Mouse (Mus musculus) C2C12 (cell line): ENCODE data around the gene 2010111I01Rik. TPM values are rescaled to one million over a fixed set of nuclear protein-coding genes. Genes with fewer than 3 reads are reported as not detected.

Experiments
- H3K27me3 ChIP-seq: one replicate; pipeline ENCODE4 v1.6.1; 2011; ENCODE audit not compliant: control insufficient read depth, insufficient read depth, insufficient read length
- H3K36me3 ChIP-seq: one replicate; pipeline ENCODE4 v1.6.1; 2011; ENCODE audit not compliant: control insufficient read depth, insufficient read depth
- H3K4me3 ChIP-seq: one replicate; pipeline ENCODE4 v1.5.1; 2011; ENCODE audit warnings: mild to moderate bottlenecking, control low read depth; ENCODE audit not compliant: poor library complexity, insufficient read depth, severe bottlenecking
- H3K79me2 ChIP-seq: one replicate; pipeline ENCODE4 v1.6.1; 2011; ENCODE audit not compliant: control insufficient read depth, insufficient read depth
- H3K79me3 ChIP-seq: one replicate; pipeline ENCODE4 v1.6.1; 2011; ENCODE audit warnings: low read depth, control low read depth
- H3ac ChIP-seq: one replicate; pipeline ENCODE3; 2011; ENCODE audit warnings: low read depth; ENCODE audit not compliant: control insufficient read depth, insufficient read length
- CEBPB ChIP-seq: IDR thresholded peaks from one replicate; pipeline ENCODE4 v1.6.1; 2011; ENCODE audit warnings: low read depth, mild to moderate bottlenecking, control low read depth, moderate library complexity
- CTCF ChIP-seq: IDR thresholded peaks from one replicate; pipeline ENCODE4 v1.5.1; 2011; ENCODE audit not compliant: control insufficient read depth, insufficient read depth, insufficient read length
- FOSL1 ChIP-seq: IDR thresholded peaks from one replicate; pipeline ENCODE4 v1.8.0; 2011; ENCODE audit warnings: mild to moderate bottlenecking, low read length; ENCODE audit not compliant: poor library complexity, insufficient read depth, severe bottlenecking
- MAX ChIP-seq: IDR thresholded peaks from one replicate; pipeline ENCODE4 v1.6.1; 2011; ENCODE audit warnings: mild to moderate bottlenecking, control low read depth
- MYOD1 ChIP-seq: IDR thresholded peaks from one replicate; pipeline ENCODE4 v1.6.1; 2011; ENCODE audit warnings: low read depth; ENCODE audit not compliant: control insufficient read depth, insufficient read length
- MYOG ChIP-seq: IDR thresholded peaks from one replicate; pipeline ENCODE4 v1.6.1; 2011; ENCODE audit not compliant: control insufficient read depth, insufficient read length; ENCODE audit errors: extremely low read depth
- USF1 ChIP-seq: IDR thresholded peaks from one replicate; pipeline ENCODE4 v1.6.1; 2011; ENCODE audit warnings: low read depth, mild to moderate bottlenecking, control low read depth, moderate library complexity
- polyA plus RNA-seq: library from polyadenylated mRNA; unstranded; fragments of >200 nt; fragmentation: generic; extraction: Trizol; gene quantifications from one replicate; pipeline ENCODE4 v1.2.1, GENCODE M21; 2012; ENCODE audit warnings: missing spikeins

2010111I01Rik gene
- polyA plus RNA-seq, 1 experiment, result 91.7 TPM

DNA sequence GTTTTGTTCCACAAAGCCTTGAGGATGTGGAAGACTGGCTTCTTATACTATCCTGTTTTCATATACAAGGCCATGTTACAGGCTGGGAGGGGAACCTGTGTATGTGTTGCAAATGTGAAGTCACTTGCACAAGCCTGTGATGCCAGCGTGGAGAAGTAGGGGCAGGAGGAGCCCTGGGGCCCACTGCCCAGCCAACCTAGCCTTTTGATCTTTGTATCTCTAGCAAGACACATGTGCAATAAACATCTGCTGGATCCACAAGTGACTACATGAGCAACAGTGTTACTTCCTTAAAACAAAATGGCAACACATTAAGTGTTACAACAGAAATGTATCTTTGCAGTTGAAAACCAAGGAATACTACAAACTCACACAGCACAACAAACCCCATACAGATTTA is 13.1 kb upstream of the 2010111I01Rik start:
- Histone ChIP-seq H3K36me3 (no peaks in the 10 kb centered on the region), H3K79me3 (no peaks in the 10 kb centered on the region), H3K27me3 (no peaks in the 10 kb centered on the region), H3K4me3 (no peak overlapping the region), H3K79me2 (no peaks in the 10 kb centered on the region), H3ac (no peak overlapping the region)
- TF ChIP-seq MAX (no peak), USF1 (no peak), MYOD1 (no peak), FOSL1 (no peak), CTCF (no peak), CEBPB (no peak), MYOG (no peak)

DNA sequence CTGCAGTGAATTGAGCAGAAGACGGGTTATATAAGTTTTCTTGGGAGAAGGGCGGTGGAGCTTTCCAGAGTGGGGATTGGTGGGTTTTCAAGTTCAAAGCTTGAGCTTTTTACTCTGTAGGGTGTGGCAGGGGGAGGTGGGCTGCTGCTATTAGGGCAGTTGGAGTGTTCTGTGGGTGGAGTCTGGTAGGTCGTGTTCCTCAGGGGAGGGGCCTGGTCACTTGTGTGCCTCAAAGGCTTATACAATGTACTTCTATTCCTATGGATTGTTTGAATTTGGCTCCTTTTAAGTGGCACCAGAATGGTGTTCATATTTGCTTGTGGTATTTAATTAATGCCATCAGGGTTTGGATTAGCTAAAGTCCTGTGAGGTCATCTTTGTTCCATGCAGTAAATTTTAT is 12.6 kb upstream of the 2010111I01Rik start:
- Histone ChIP-seq H3K4me3 (no peak overlapping the region), H3K36me3 (no peaks in the 10 kb centered on the region), H3ac (no peak overlapping the region), H3K79me3 (no peaks in the 10 kb centered on the region), H3K27me3 (no peaks in the 10 kb centered on the region), H3K79me2 (no peaks in the 10 kb centered on the region)
- TF ChIP-seq USF1 (no peak), MYOD1 (no peak), MAX (no peak), CTCF (no peak), MYOG (no peak), FOSL1 (no peak), CEBPB (no peak)

DNA sequence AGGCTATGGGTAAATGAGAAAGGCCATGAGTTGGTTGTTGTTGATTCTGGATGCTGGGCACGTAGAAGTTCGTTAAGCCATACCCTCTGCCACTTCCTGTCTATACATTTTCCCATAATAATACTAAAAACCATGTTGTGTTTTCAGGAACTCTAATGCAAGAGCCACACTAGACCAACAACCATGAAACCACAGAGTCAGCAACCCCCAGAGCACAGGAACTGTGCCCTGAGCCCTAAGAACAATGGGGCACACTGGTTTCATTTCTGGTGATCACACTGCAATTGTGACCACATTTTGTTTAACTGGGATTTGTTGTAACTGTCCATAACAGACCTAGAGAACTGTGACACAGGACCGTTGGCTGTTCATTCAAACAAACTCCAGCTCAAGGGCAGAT is 12.1 kb upstream of the 2010111I01Rik start:
- H3K4me3 ChIP-seq, result no peak overlapping the region
- no peak overlapping the region for H3ac ChIP-seq
- no peak for TF ChIP-seq MYOG
- TF ChIP-seq USF1, result no peak
- no peak for TF ChIP-seq MAX
- no peak for TF ChIP-seq CEBPB
- TF ChIP-seq FOSL1, result no peak
- TF ChIP-seq CTCF, result no peak
- TF ChIP-seq MYOD1, result no peak

DNA sequence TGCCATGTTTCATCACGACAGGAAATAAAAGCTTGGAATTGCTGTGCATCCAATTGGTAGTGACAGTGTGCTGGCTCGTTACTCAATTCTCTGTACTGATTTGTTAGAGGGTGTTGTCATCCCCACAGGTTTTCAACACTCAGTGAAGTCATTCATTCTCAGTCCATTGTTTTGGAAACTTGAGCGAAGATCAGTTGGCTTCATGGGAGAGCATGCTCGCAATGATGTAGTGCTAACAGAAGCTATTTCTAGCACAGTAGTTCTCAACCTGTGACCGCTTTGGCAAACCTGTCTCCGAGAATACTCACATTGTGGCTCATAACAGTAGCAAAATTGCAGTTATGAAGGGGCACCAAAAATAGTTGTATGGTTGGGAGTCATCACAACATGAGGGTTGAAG is 8.7 kb upstream of the 2010111I01Rik start:
- Histone ChIP-seq H3K27me3 (peaks cover 7% of the 10 kb centered on the region), H3ac (no peak overlapping the region), H3K79me3 (no peaks in the 10 kb centered on the region), H3K36me3 (no peaks in the 10 kb centered on the region), H3K4me3 (no peak overlapping the region), H3K79me2 (no peaks in the 10 kb centered on the region)
- TF ChIP-seq FOSL1 (no peak), MYOG (no peak), CEBPB (no peak), CTCF (no peak), USF1 (no peak), MYOD1 (no peak), MAX (no peak)

More for the DNA sequence above, 12.1 kb upstream of the 2010111I01Rik start:
- Histone ChIP-seq H3K36me3 (no peaks in the 10 kb centered on the region), H3K27me3 (no peaks in the 10 kb centered on the region), H3K79me2 (no peaks in the 10 kb centered on the region), H3K79me3 (no peaks in the 10 kb centered on the region)

DNA sequence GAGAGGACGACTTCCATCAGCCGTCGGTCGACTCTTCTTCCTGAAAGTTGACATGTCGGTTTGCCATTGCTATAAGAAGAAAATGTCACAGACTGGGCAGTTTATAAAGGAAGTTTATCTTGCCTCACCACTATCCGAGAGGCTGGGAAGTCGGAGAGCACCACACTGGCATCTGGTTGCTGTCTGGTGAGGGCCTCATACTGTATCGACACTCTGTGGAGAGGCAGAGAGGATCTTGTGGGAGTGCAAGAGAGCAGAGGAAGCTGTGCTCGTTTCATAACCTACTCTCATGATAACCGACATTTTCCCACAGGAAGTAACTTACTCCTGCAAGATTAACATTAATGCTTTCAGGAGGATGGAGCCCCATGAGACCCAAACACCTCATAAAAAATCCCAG is 7.9 kb upstream of the 2010111I01Rik start:
- Histone ChIP-seq H3K4me3 (no peak overlapping the region), H3K79me3 (no peaks in the 10 kb centered on the region), H3K27me3 (peaks cover 7% of the 10 kb centered on the region), H3K79me2 (no peaks in the 10 kb centered on the region), H3ac (no peak overlapping the region), H3K36me3 (no peaks in the 10 kb centered on the region)
- TF ChIP-seq MAX (no peak), FOSL1 (no peak), CTCF (no peak), USF1 (no peak), CEBPB (no peak), MYOD1 (no peak), MYOG (no peak)

DNA sequence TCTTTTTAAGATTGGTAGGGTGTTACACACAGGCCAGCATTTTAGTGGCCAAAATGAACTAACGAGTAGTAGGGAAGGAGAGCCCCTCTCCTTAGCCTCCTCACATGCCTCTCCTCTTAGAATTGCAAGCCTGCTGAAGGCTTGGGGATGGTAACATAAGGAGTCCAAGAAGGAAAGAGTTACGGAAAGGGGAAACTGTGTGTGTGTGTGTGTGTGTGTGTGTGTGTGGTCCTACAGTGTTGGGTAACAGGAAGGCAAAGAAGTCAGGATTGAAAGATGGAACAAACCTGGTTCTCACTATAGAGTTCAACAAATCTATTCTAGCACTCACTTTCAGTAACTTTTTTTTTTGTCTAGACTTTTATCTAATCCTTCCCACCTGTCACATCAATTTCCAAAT is 1.3 kb upstream of the 2010111I01Rik start:
- H3K79me2 ChIP-seq, result no peaks in the 10 kb centered on the region
- no peak overlapping the region for H3ac ChIP-seq
- H3K4me3 ChIP-seq, result no peak overlapping the region
- no peaks in the 10 kb centered on the region for H3K36me3 ChIP-seq
- H3K79me3 ChIP-seq, result no peaks in the 10 kb centered on the region
- no peak for TF ChIP-seq USF1
- H3K27me3 ChIP-seq, result peaks cover 7% of the 10 kb centered on the region
